Mouse (Mus musculus) G1E (cell line): ENCODE measurements at regions not wholly inside any gene's neighbourhood (a gene's known extent, or its start where the extent isn't known, plus 50 kb on each side); places are given as distances from the start of the nearest gene placed in this dataset.

Experiments used
- ATAC-seq: 2 replicates; pipeline ENCODE4 v1.8.0; 2016; ENCODE audit warnings: mild to moderate bottlenecking; ENCODE audit not compliant: insufficient number of reproducible peaks, poor library complexity, low FRiP score, severe bottlenecking; ENCODE audit errors: extremely low read depth
- DNase-seq: peaks from one replicate; pipeline ENCODE4 v3.0.0; 2012; ENCODE audit warnings: low spot score
- H3K27me3 ChIP-seq: 2 replicates; pipeline ENCODE4 v1.6.1; 2012; ENCODE audit warnings: mild to moderate bottlenecking, low read length, inconsistent platforms; ENCODE audit not compliant: insufficient read depth
- H3K36me3 ChIP-seq: replicated peaks from 2 replicates; pipeline ENCODE3; 2012; ENCODE audit warnings: mild to moderate bottlenecking, inconsistent platforms
- H3K4me1 ChIP-seq: 2 replicates; pipeline ENCODE4 v1.6.1; 2012; ENCODE audit warnings: low read depth, low read length, inconsistent platforms, mixed read lengths; ENCODE audit not compliant: insufficient read depth
- H3K4me3 ChIP-seq: 2 replicates; pipeline ENCODE4 v1.5.1; 2012; ENCODE audit warnings: low read depth, mild to moderate bottlenecking, inconsistent platforms, low read length, moderate library complexity, mixed read lengths
- H3K9me3 ChIP-seq: replicated peaks from 2 replicates; pipeline ENCODE4 v1.6.1; 2012; ENCODE audit warnings: inconsistent platforms
- CTCF ChIP-seq: IDR thresholded peaks from 2 replicates; pipeline ENCODE4 v1.5.1; 2012; ENCODE audit warnings: low read depth, low read length, inconsistent platforms, mixed read lengths
- GATA1 ChIP-seq: IDR thresholded peaks from 2 replicates; pipeline ENCODE4 v1.6.1; 2012; ENCODE audit warnings: borderline replicate concordance, low read length, inconsistent platforms, mixed read lengths
- GATA2 ChIP-seq: IDR thresholded peaks from 2 replicates; pipeline ENCODE4 v1.6.1; 2012; ENCODE audit warnings: low read depth, low read length, inconsistent platforms, borderline replicate concordance
- POLR2AphosphoS5 ChIP-seq: IDR thresholded peaks from 2 replicates; pipeline ENCODE4 v1.6.1; 2012; ENCODE audit warnings: low read depth, low read length, inconsistent platforms; ENCODE audit not compliant: insufficient replicate concordance
- TAL1 ChIP-seq: conservative IDR thresholded peaks from 2 replicates; pipeline ENCODE4 v1.6.1; 2012; ENCODE audit warnings: low read depth, low read length, inconsistent platforms, mixed read lengths

GRCm38 (mm10) chr3:66398214-66399150 lies 101.8 kb upstream of the Veph1 start:
- no peak overlapping the region for H3K4me3 ChIP-seq
- no peaks in the 10 kb centered on the region for H3K36me3 ChIP-seq
- no peak for TF ChIP-seq GATA1
- TF ChIP-seq TAL1: no peak
- TF ChIP-seq CTCF: no peak
- no peak for TF ChIP-seq GATA2
- TF ChIP-seq POLR2AphosphoS5: no peak
- no peaks in the 10 kb centered on the region for H3K27me3 ChIP-seq
- H3K4me1 ChIP-seq: no peaks in the 10 kb centered on the region
- DNase-seq (no peak), ATAC-seq (no peak)
- H3K9me3 ChIP-seq: no peaks in the 10 kb centered on the region

GRCm38 (mm10) chr3:66375088-66375910 lies 78.7 kb upstream of the Veph1 start:
- Histone ChIP-seq H3K27me3 (no peaks in the 10 kb centered on the region; the same call in 1 of the 2 replicates), H3K4me1 (no peaks in the 10 kb centered on the region), H3K9me3 (no peaks in the 10 kb centered on the region), H3K4me3 (no peak overlapping the region), H3K36me3 (no peaks in the 10 kb centered on the region)
- no peak for ATAC-seq
- TF ChIP-seq POLR2AphosphoS5 (no peak), TAL1 (no peak), GATA2 (no peak), GATA1 (no peak), CTCF (no peak)
- DNase-seq: no peak

GRCm38 (mm10) chr3:66374603-66375002 lies 78.0 kb upstream of the Veph1 start:
- ATAC-seq: no peak
- Histone ChIP-seq H3K9me3 (no peaks in the 10 kb centered on the region), H3K27me3 (no peaks in the 10 kb centered on the region), H3K4me3 (no peak overlapping the region), H3K4me1 (no peaks in the 10 kb centered on the region), H3K36me3 (no peaks in the 10 kb centered on the region)
- no peak for DNase-seq
- TF ChIP-seq GATA1 (no peak), CTCF (no peak), GATA2 (no peak), TAL1 (no peak), POLR2AphosphoS5 (no peak)

GRCm38 (mm10) chr3:66373807-66374575 lies 77.4 kb upstream of the Veph1 start:
- TF ChIP-seq CTCF: no peak
- TF ChIP-seq GATA2: no peak
- TF ChIP-seq TAL1: no peak
- no peak for TF ChIP-seq POLR2AphosphoS5
- no peak for TF ChIP-seq GATA1
- no peak for DNase-seq
- H3K4me3 ChIP-seq: no peak overlapping the region
- no peak for ATAC-seq
- no peaks in the 10 kb centered on the region for H3K9me3 ChIP-seq
- no peaks in the 10 kb centered on the region for H3K27me3 ChIP-seq
- no peaks in the 10 kb centered on the region for H3K36me3 ChIP-seq
- H3K4me1 ChIP-seq: no peaks in the 10 kb centered on the region
